Comparison of ENCODE assay signal across 29 mouse cellular contexts in the genomic region with DNA sequence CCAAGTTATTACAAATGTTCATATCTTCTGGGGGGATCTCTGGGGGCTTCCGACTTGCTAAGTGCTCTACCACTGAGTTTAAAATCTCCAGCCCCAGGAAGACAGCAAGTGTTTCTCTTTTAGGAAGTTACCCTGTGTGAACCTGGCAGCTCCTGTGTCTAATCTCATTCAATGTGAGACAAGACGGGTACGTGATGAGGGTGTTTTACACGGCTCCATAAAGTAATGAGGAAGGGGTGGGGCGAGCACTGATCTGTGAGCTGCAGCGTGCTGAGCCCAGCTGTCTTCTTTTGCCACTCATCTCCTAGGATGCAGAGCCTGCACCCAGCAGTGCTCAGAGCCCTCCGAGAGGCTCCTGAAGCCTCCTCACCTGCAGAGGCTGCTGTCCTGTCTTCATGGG. TPM values are rescaled to one million over a fixed set of nuclear protein-coding genes. Genes with fewer than 3 reads are reported as not detected.
DNase-seq lines count a peak whose midpoint lies in the region; ATAC-seq and TF ChIP-seq lines count a peak whose summit lies in the region.
"Had no signal": no experiment of that assay in that cellular context is flagged by ENCODE, and none has a peak within 500 bp of the region (broad histone marks: within the 10 kb centered on the region; RNA-seq: fewer than 3 reads in every experiment).

No protein-coding gene starts in this region.

- H3K4me2 ChIP-seq in hindbrain, embryonic 13.5 days: no peak overlapping the region
- H3K4me2 ChIP-seq in hindbrain, embryonic 14.5 days (replicated peaks): no peak overlapping the region
- H3K4me2 ChIP-seq in midbrain, postnatal 0 days (ENCODE audit: low read depth, low read length, poor library complexity, severe bottlenecking): no peak overlapping the region
- no peak overlapping the region for H3K4me2 ChIP-seq in intestine, embryonic 16.5 days (ENCODE audit: low read depth, low read length)
- H3K4me2 ChIP-seq: embryonic facial prominence, embryonic 12.5 days; embryonic facial prominence, embryonic 15.5 days; heart, embryonic 11.5 days; heart, embryonic 15.5 days had no signal

- no peak for ATAC-seq in hindbrain, embryonic 13.5 days (ENCODE audit: low FRiP score)
- ATAC-seq in hindbrain, embryonic 14.5 days (ENCODE audit: low FRiP score): no peak
- no peak for ATAC-seq in midbrain, postnatal 0 days (ENCODE audit: low FRiP score)
- peak; percentile 59 for ATAC-seq in intestine, embryonic 16.5 days
- ATAC-seq: CD4-positive, CD25-positive, alpha-beta regulatory T cell, adult 4 months; forebrain, embryonic 14.5 days; forebrain, postnatal 0 days; hindbrain, postnatal 0 days; inflammation-experienced regulatory T-cells, adult 6 months had no signal

- H3K9ac ChIP-seq in hindbrain, embryonic 13.5 days: 0 out of 2 replicates have a peak overlapping the region, but pooled peaks have one; percentile 20
- H3K9ac ChIP-seq in hindbrain, embryonic 14.5 days: no peak overlapping the region
- no peak overlapping the region for H3K9ac ChIP-seq in midbrain, postnatal 0 days (replicated peaks; ENCODE audit: low read length, poor library complexity, severe bottlenecking)
- H3K9ac ChIP-seq in intestine, embryonic 16.5 days (ENCODE audit: low read depth, low read length): no peak overlapping the region
- H3K9ac ChIP-seq: embryonic facial prominence, embryonic 12.5 days; embryonic facial prominence, embryonic 15.5 days; forebrain, postnatal 0 days; heart, embryonic 15.5 days had no signal

- no peaks in the 10 kb centered on the region for H3K9me3 ChIP-seq in hindbrain, embryonic 13.5 days
- H3K9me3 ChIP-seq in hindbrain, embryonic 14.5 days (ENCODE audit: control insufficient read depth, low read length): no peaks in the 10 kb centered on the region
- H3K9me3 ChIP-seq in midbrain, postnatal 0 days (ENCODE audit: low read length): no peaks in the 10 kb centered on the region
- H3K9me3 ChIP-seq in midbrain, embryonic 10.5 days (replicated peaks): no peaks in the 10 kb centered on the region
- H3K9me3 ChIP-seq in intestine, embryonic 16.5 days (ENCODE audit: control insufficient read depth, low read length): no peaks in the 10 kb centered on the region
- H3K9me3 ChIP-seq: embryonic facial prominence, embryonic 12.5 days; embryonic facial prominence, embryonic 15.5 days; heart, embryonic 15.5 days; hindbrain, embryonic 10.5 days had no signal

- TF ChIP-seq CTCF in midbrain, postnatal 0 days (IDR thresholded peaks at IDR 0.05): no peak

- no peak for DNase-seq in hindbrain, embryonic 14.5 days (ENCODE audit: low spot score)
- DNase-seq in midbrain, postnatal 0 days (ENCODE audit: low spot score): peak; percentile 12
- no peak for DNase-seq in midbrain, embryonic 10.5 days (ENCODE audit: low spot score)
- no peak for DNase-seq in cerebellum, postnatal 25 days
- DNase-seq: adrenal gland, adult 8-10 months; adrenal gland, postnatal 25 days; cerebellum, adult 18-20 months; cerebellum, adult 9-10 months; cerebellum, postnatal 14 days; forebrain, postnatal 0 days; gastrocnemius, postnatal 10 days; gastrocnemius, postnatal 36 days; heart, postnatal 10 days; heart, postnatal 36 days; kidney, adult 2 months had no signal

- H3K27ac ChIP-seq in hindbrain, embryonic 13.5 days: no peak overlapping the region
- H3K27ac ChIP-seq in hindbrain, embryonic 14.5 days: no peak overlapping the region
- H3K27ac ChIP-seq in midbrain, postnatal 0 days (ENCODE audit: low read depth, low read length): no peak overlapping the region
- H3K27ac ChIP-seq in midbrain, embryonic 10.5 days (replicated peaks): no peak overlapping the region
- no peak overlapping the region for H3K27ac ChIP-seq in intestine, embryonic 16.5 days (ENCODE audit: low read length)
- H3K27ac ChIP-seq: embryonic facial prominence, embryonic 12.5 days; embryonic facial prominence, embryonic 15.5 days; heart, embryonic 15.5 days; hindbrain, embryonic 10.5 days; hindbrain, postnatal 0 days had no signal

- 64% methylated on average over 7 of the region's 7 CpGs for WGBS in hindbrain, embryonic 13.5 days
- 73% methylated on average over 7 of the region's 7 CpGs for WGBS in hindbrain, embryonic 14.5 days
- 71% methylated on average over 7 of the region's 7 CpGs for WGBS in midbrain, postnatal 0 days
- WGBS in midbrain, embryonic 10.5 days: 87% methylated on average over 7 of the region's 7 CpGs
- WGBS in intestine, embryonic 16.5 days: 63% methylated on average over 7 of the region's 7 CpGs

- peaks cover 8% of the 10 kb centered on the region; the same call in 1 of the 2 replicates for H3K4me1 ChIP-seq in hindbrain, embryonic 13.5 days (replicated peaks)
- H3K4me1 ChIP-seq in hindbrain, embryonic 14.5 days (replicated peaks; ENCODE audit: control insufficient read depth, insufficient read depth, low read length): no peaks in the 10 kb centered on the region
- no peaks in the 10 kb centered on the region for H3K4me1 ChIP-seq in midbrain, postnatal 0 days (ENCODE audit: insufficient read depth, low read length)
- H3K4me1 ChIP-seq in midbrain, embryonic 10.5 days: peaks cover 8% of the 10 kb centered on the region; the same call in 1 of the 2 replicates
- H3K4me1 ChIP-seq in intestine, embryonic 16.5 days (ENCODE audit: control insufficient read depth, insufficient read depth, low read length): 0 out of 2 replicates have a peak, but pooled peaks cover 3% of the 10 kb centered on the region
- H3K4me1 ChIP-seq: embryonic facial prominence, embryonic 15.5 days had no signal

- peaks cover 40% of the 10 kb centered on the region for H3K36me3 ChIP-seq in hindbrain, embryonic 13.5 days
- H3K36me3 ChIP-seq in hindbrain, embryonic 14.5 days (replicated peaks; ENCODE audit: control insufficient read depth, insufficient read depth): peaks cover 44% of the 10 kb centered on the region
- H3K36me3 ChIP-seq in midbrain, postnatal 0 days (ENCODE audit: insufficient read depth, low read length): peaks cover 21% of the 10 kb centered on the region
- H3K36me3 ChIP-seq in midbrain, embryonic 10.5 days: peaks cover 51% of the 10 kb centered on the region
- H3K36me3 ChIP-seq in intestine, embryonic 16.5 days (ENCODE audit: control insufficient read depth, insufficient read depth, low read length): no peaks in the 10 kb centered on the region

- H3K27me3 ChIP-seq in hindbrain, embryonic 13.5 days: no peaks in the 10 kb centered on the region
- H3K27me3 ChIP-seq in hindbrain, embryonic 14.5 days (ENCODE audit: control insufficient read depth, insufficient read depth, low read length): no peaks in the 10 kb centered on the region
- no peaks in the 10 kb centered on the region for H3K27me3 ChIP-seq in midbrain, postnatal 0 days (ENCODE audit: insufficient read depth, low read length)
- H3K27me3 ChIP-seq in midbrain, embryonic 10.5 days (ENCODE audit: low read depth, poor library complexity, severe bottlenecking): no peaks in the 10 kb centered on the region
- H3K27me3 ChIP-seq in intestine, embryonic 16.5 days (replicated peaks; ENCODE audit: control insufficient read depth, insufficient read depth, low read length): no peaks in the 10 kb centered on the region
- H3K27me3 ChIP-seq: embryonic facial prominence, embryonic 12.5 days; embryonic facial prominence, embryonic 15.5 days; heart, embryonic 15.5 days had no signal

- H3K4me3 ChIP-seq in hindbrain, embryonic 13.5 days: no peak overlapping the region
- H3K4me3 ChIP-seq in hindbrain, embryonic 14.5 days (replicated peaks; ENCODE audit: low read length): no peak overlapping the region
- H3K4me3 ChIP-seq in midbrain, postnatal 0 days (ENCODE audit: low read depth, low read length): no peak overlapping the region
- no peak overlapping the region for H3K4me3 ChIP-seq in midbrain, embryonic 10.5 days
- H3K4me3 ChIP-seq in intestine, embryonic 16.5 days (ENCODE audit: low read length): no peak overlapping the region
- H3K4me3 ChIP-seq: embryonic facial prominence, embryonic 12.5 days; embryonic facial prominence, embryonic 15.5 days; heart, embryonic 15.5 days; hindbrain, embryonic 10.5 days had no signal

RNA-seq across cellular contexts. Expression of gene Angptl1, which starts 26.4 kb away (rescaled TPM):
- 3.0 and 4.4 TPM in 2 replicates for polyA plus RNA-seq in hindbrain, embryonic 13.5 days (2015; fragmentation: Nextera tagmentation; extraction: Ambion mirVana)
- polyA plus RNA-seq in hindbrain, embryonic 14.5 days (2014; fragmentation: Nextera tagmentation; extraction: Ambion mirVana): 2.2 and 3.6 TPM in 2 replicates
- 0.47 TPM in 1 of 2 replicates, not detected in the other for total RNA-seq in midbrain, postnatal 0 days (2014; rRNA removed)
- polyA plus RNA-seq in midbrain, postnatal 0 days (2015; fragmentation: Nextera tagmentation; extraction: Ambion mirVana): 0.25 and 0.27 TPM in 2 replicates
- polyA plus RNA-seq in midbrain, embryonic 10.5 days (2016; fragmentation: Nextera tagmentation; extraction: Ambion mirVana): 1.0 and 1.3 TPM in 2 replicates
- polyA plus RNA-seq in intestine, embryonic 16.5 days (2015; fragmentation: Nextera tagmentation; extraction: Ambion mirVana): 29.4 and 29.8 TPM in 2 replicates
- total RNA-seq: common myeloid progenitor, adult 5-6 weeks; granulocyte monocyte progenitor cell, adult 5-6 weeks; MEL had no signal
